Mouse (Mus musculus) myocyte (in vitro differentiated cells): ENCODE measurements at regions not wholly inside any gene's neighbourhood (a gene's known extent, or its start where the extent isn't known, plus 50 kb on each side); places are given as distances from the start of the nearest gene placed in this dataset.

Experiments
- POLR2A ChIP-seq: IDR thresholded peaks from one replicate; pipeline ENCODE4 v1.6.1; 2011; ENCODE audit warnings: low read depth, mild to moderate bottlenecking, control low read depth, moderate library complexity; ENCODE audit not compliant: insufficient read length
- POLR2AphosphoS2 ChIP-seq: IDR thresholded peaks from one replicate; pipeline ENCODE4 v1.6.1; 2011; ENCODE audit warnings: low read depth, control low read depth; ENCODE audit not compliant: insufficient read length
- USF1 ChIP-seq: IDR thresholded peaks from one replicate; pipeline ENCODE4 v1.6.1; 2011; ENCODE audit warnings: low read depth, mild to moderate bottlenecking, control low read depth, moderate library complexity

- TF ChIP-seq USF1 = no peak
- no peak for TF ChIP-seq POLR2A
- TF ChIP-seq POLR2AphosphoS2 = no peak
Observed at GRCm38 (mm10) chr7:70283166-70283565, 83.4 kb downstream of the Nr2f2 start.
